Mouse (Mus musculus): Measurements from ENCODE around the gene Fbxw4.

Fbxw4 gene

DNA sequence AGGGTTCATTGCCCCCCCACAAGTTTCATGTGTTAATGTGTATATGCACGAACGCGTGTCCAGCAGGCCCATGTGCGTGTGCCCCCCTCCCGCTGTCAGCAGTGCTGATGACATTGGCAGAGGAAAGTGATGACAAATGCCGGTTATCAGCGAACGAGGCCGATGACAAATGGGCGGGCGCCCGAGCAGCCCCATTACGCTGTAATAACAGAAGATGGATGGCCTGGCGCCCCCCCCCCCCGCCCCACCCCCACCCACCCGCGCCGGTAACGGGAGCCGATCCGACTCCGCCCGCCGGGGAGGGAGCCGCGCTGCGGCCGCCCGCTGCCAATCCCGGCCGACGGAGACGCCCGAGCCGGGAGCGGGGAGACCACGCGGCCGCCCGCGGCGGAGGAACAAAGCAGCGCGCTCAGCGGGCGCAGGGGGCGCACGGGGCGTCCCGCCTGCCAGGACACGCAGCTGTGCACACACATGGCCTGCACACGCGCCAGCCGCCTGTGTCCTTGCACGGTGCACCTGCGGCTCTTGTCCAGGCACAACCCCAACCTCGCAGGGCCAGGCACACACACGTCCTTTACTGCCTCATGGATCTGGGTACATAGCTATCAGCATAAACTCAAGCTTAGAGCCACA, 118.6 kb downstream of the Fbxw4 start:
- DNase-seq (ENCODE audit: low read depth): no peak

DNA sequence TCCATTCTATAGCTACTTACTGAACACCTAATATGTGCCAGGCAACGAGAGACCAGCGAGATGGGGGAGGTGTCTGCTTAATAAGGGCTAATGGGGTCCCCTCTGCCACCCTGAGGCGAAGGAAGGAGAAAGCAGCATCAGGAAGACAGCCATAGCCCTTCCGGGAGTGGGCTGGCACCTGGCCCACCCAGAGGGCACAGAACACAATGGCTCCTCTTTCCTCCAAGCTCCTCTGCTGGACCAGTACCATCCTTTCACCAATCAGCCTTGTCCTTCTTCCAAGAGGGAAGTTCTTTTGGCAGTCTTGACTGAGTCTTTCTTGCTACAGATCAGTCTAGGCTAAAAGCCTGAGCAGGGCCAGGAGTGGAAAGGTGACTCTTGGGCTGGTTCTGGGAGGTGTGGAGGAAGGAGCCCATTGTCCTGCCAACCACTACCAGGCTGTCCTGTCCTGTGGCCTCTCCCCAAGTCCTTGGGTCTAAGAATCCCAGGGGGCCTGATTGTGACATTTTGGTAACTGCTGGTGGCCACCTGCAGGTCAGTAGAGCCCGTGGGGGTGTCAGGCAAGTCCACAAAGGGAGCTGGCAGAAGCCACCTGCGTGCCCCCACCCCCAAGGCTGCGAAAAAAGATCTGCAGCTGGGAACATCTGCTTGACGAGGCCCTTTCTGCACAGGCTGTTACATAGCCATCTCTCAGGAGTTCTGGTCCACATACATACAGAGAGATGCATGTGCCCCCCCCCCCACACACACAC, 119.3 kb downstream of the Fbxw4 start:
- no peak for DNase-seq (ENCODE audit: low read depth)

DNA sequence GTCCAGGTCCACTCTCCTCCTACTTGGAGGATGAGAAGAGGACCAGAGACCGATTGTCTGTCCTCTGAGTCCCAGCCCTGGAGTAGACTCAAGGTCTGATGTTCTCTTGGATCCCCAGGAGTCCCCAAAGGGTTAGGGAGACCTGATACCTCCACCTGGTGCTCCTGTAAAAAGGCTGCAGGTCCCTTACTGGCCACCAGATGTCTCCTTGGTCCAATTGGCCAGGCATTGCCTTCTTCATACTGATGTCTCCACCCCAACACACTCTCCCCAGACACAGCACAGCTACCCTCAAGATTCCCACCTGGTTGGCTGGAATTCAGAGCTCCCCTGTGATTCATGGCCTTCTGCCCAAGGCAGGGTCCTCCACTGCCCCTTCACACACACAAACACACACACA, 122.6 kb downstream of the Fbxw4 start:
- no peak for DNase-seq (ENCODE audit: low read depth)

DNA sequence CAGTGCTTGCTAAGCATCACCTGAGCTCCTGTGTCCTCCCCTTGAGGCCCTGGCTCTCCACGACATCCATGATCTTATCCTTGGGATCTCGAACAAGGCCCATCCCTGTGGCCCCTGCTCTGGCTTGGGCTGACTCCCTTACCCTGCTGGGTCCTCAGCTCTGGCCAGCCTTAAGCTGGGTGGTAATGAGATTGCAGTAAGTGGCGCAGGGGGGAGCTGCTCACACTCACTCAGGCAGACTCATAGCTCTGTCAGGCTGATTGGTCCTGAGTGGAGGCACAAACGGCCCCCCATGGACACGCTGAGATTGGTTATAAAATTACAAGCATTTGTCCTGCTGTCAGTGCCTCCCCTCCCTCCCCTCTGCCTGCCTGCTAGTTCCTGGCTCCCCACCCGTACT, 124.2 kb downstream of the Fbxw4 start:
- DNase-seq (ENCODE audit: low read depth): no peak

DNA sequence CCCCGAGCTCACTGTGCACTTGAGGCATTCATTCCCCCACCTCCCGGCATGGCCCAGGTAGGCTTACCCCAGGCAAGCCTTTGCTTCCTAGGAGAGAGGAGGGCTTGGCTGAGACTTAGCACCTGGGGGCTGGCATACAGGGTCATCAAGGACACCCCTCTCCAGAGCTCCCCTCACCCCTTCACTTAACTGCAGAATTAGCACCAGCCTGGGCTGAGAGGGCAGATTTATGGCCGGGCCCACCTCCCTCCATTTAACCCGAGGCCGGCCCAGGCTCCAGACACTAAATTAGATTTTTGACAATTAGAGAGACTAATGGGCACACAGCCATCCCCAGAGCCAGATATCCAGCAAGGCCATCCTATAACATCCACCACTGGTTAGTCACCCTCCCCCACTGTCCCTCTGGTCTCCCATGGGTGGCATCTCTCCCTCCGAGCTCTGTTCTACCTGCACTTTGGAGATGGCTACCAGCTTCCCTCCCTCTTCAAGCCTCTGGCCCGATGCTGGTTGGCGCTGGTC, 124.8 kb downstream of the Fbxw4 start:
- no peak for DNase-seq (ENCODE audit: low read depth)

DNA sequence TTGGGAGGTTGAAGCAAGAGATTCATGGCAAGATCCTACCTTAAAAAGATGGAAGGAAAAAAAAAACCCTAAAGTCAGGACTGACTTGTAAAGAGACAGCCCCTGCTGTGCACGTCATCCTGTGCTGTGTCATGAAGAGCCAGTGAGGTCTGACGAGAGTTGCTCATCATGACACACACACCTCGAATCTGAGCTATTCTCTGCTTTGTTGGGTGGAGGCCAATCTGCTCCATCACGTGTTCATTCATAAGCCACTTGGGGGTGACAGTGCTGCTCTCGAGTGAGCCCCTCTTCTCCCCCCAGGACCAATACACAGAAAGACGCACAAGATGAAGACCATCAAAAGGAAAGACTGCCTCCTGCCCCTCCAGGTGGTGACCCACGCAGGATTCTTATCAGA, 126.5 kb downstream of the Fbxw4 start:
- no peak for DNase-seq (ENCODE audit: low read depth)

DNA sequence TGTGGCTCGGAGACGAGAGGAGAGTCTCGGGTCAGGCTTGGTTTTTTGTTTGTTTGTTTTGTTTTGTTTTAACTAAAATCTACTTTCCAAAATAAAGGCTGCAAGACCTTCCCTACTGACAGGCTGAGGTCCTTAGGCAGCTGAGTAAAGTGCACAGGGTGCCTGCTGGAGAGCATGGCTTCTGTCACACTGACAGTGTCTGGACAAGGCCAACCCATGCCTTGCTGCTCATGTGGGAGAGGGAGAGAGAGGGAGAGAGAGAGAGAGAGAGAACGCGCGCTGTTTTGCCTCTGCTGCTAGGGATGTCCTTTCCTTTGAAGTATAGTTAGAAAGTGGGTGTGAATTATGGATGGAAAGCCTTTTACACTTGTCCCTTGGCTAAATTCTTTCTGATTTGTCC, 128.6 kb downstream of the Fbxw4 start:
- DNase-seq (ENCODE audit: low read depth): no peak

DNA sequence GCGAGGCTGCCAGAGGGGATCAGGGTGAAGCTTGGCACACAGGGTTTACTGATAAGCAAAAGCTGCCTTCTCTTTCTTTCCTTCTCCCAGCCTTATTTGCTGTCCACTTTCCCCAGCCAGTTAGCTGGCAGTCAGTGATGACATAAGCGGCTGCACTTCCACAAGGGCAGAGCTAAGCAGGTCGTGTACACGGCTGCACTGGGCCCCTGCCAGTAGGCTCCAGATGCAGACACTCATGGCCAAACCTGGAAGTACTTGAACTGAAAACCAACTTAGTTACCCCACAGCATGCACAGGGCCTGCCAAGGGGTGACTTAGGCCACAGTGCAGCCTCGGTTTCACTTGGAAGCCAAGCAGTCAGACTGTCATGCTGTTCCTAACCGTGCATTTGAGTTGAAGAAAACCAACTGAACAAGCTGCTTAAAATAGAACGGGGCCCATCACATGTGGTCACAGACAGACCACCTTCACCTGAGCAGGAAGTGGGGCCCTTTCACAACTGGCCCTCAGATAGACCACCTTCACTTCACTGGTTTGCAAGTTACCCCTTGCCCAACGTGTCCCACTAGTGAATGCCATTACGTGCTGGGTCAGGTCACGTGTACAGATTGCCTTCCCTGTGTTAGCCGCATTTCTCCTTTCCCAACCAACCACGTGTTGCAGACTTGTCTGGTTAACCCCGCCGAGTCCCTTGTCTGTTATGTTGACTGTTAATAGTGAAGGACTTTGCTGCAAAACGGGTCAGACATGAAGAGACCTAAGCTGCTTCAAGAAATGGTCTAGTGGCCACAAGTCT, 129.7 kb downstream of the Fbxw4 start:
- no peak for DNase-seq (ENCODE audit: low read depth)

DNA sequence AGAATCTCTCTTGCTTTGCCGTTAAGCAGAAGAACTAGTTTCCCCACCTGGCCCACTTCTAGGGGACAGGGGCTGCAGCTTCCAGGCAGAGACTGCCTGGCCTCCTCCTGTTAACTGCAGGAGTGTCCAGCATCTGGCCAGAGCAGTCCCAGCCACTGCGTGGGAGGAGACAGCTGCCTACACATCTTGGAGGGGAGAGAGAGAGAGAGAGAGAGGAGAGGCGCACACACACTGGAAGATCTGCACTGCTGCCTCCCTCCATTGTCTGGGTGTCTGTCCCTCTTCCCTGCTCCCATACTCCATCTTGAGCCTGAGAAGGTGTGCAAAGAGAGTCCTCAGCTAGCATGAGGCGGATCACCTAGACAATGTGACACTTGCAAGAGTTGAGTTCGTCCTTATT, 130.8 kb downstream of the Fbxw4 start:
- DNase-seq (ENCODE audit: low read depth): no peak
